Mouse (Mus musculus) myocyte (in vitro differentiated cells): ENCODE results near the gene Smox. TPM values are rescaled to one million over a fixed set of nuclear protein-coding genes. Genes with fewer than 3 reads are reported as not detected.

Experiments
- H3K27me3 ChIP-seq: one replicate; pipeline ENCODE4 v1.6.1; 2011; ENCODE audit not compliant: control insufficient read depth, insufficient read depth, insufficient read length
- H3K36me3 ChIP-seq: one replicate; pipeline ENCODE4 v1.6.1; 2011; ENCODE audit not compliant: control insufficient read depth, insufficient read depth
- H3K4me2 ChIP-seq: one replicate; pipeline ENCODE4 v1.6.1; 2011; ENCODE audit warnings: low read depth, control low read depth
- H3K4me3 ChIP-seq: one replicate; pipeline ENCODE4 v1.5.1; 2011; ENCODE audit warnings: mild to moderate bottlenecking, control low read depth, moderate library complexity
- H3K79me2 ChIP-seq: one replicate; pipeline ENCODE4 v1.6.1; 2011; ENCODE audit not compliant: control insufficient read depth, insufficient read depth
- H3ac ChIP-seq: one replicate; pipeline ENCODE4 v1.6.1; 2011; ENCODE audit not compliant: control insufficient read depth, insufficient read length
- CEBPB ChIP-seq: IDR thresholded peaks from 2 replicates; pipeline ENCODE4 v1.6.1; 2011; ENCODE audit warnings: mild to moderate bottlenecking, moderate library complexity; ENCODE audit not compliant: poor library complexity, insufficient read depth, severe bottlenecking
- E2F4 ChIP-seq: IDR thresholded peaks from one replicate; pipeline ENCODE4 v1.6.1; 2011; ENCODE audit warnings: mild to moderate bottlenecking, control low read depth, moderate library complexity; ENCODE audit not compliant: insufficient read depth
- MAX ChIP-seq: IDR thresholded peaks from one replicate; pipeline ENCODE4 v1.6.1; 2011; ENCODE audit warnings: low read depth, mild to moderate bottlenecking, control low read depth
- MYOD1 ChIP-seq, 3 experiments: IDR thresholded peaks; one replicate each; pipeline ENCODE4 v1.6.1; 2011; ENCODE audit warnings: control low read depth in 2 of 3, low read depth in 2 of 3, mild to moderate bottlenecking in 2 of 3, moderate library complexity in 1 of 3; ENCODE audit not compliant: insufficient read length in 2 of 3, control insufficient read depth in 1 of 3
- MYOG ChIP-seq, 3 experiments: IDR thresholded peaks; one replicate each; pipeline ENCODE4 v1.6.1; 2011; ENCODE audit warnings: control low read depth in 2 of 3, low read depth in 2 of 3, mild to moderate bottlenecking in 2 of 3; ENCODE audit not compliant: insufficient read length in 2 of 3, control insufficient read depth in 1 of 3, insufficient read depth in 1 of 3
- POLR2A ChIP-seq: IDR thresholded peaks from one replicate; pipeline ENCODE4 v1.6.1; 2011; ENCODE audit warnings: low read depth, mild to moderate bottlenecking, control low read depth, moderate library complexity; ENCODE audit not compliant: insufficient read length
- POLR2AphosphoS2 ChIP-seq: IDR thresholded peaks from one replicate; pipeline ENCODE4 v1.6.1; 2011; ENCODE audit warnings: low read depth, control low read depth; ENCODE audit not compliant: insufficient read length
- REST ChIP-seq: IDR thresholded peaks from one replicate; pipeline ENCODE4 v1.6.1; 2011; ENCODE audit warnings: mild to moderate bottlenecking, control low read depth, moderate library complexity; ENCODE audit not compliant: insufficient read depth, insufficient read length
- SRF ChIP-seq: IDR thresholded peaks from one replicate; pipeline ENCODE4 v1.6.1; 2011; ENCODE audit warnings: low read depth; ENCODE audit not compliant: control insufficient read depth, insufficient read length
- TCF12 ChIP-seq: IDR thresholded peaks from one replicate; pipeline ENCODE4 v1.6.1; 2011; ENCODE audit warnings: mild to moderate bottlenecking, control low read depth; ENCODE audit not compliant: poor library complexity, insufficient read depth, severe bottlenecking
- TCF3 ChIP-seq: IDR thresholded peaks from one replicate; pipeline ENCODE4 v1.6.1; 2011; ENCODE audit warnings: low read depth, control low read depth; ENCODE audit not compliant: insufficient read length
- USF1 ChIP-seq: IDR thresholded peaks from one replicate; pipeline ENCODE4 v1.6.1; 2011; ENCODE audit warnings: low read depth, mild to moderate bottlenecking, control low read depth, moderate library complexity
- polyA plus RNA-seq: library from polyadenylated mRNA; unstranded; fragments of >200 nt; fragmentation: generic; extraction: Trizol; gene quantifications from one replicate; pipeline ENCODE4 v1.2.1, GENCODE M21; 2012; ENCODE audit warnings: missing spikeins

Gene Smox
- polyA plus RNA-seq, 1 experiment = 27.1 TPM

- Histone ChIP-seq H3K4me2 (no peak overlapping the region), H3K27me3 (no peaks in the 10 kb centered on the region), H3K79me2 (no peaks in the 10 kb centered on the region), H3K36me3 (no peaks in the 10 kb centered on the region), H3ac (no peak overlapping the region), H3K4me3 (no peak overlapping the region)
- TF ChIP-seq TCF12 (no peak), MYOG (IDR thresholded peaks at IDR 0.05; ENCODE audit: control insufficient read depth in 1 of 3, insufficient read depth in 1 of 3, insufficient read length in 2 of 3, low read depth in 2 of 3) (no peak), TCF3 (no peak), MYOD1 (IDR thresholded peaks at IDR 0.05; ENCODE audit: control insufficient read depth in 1 of 3, insufficient read length in 2 of 3, low read depth in 2 of 3) (no peak), REST (no peak), POLR2AphosphoS2 (no peak), POLR2A (no peak)
These were observed 39.3 kb downstream of the Smox start for GRCm38 (mm10) chr2:131530623-131531008.

DNA sequence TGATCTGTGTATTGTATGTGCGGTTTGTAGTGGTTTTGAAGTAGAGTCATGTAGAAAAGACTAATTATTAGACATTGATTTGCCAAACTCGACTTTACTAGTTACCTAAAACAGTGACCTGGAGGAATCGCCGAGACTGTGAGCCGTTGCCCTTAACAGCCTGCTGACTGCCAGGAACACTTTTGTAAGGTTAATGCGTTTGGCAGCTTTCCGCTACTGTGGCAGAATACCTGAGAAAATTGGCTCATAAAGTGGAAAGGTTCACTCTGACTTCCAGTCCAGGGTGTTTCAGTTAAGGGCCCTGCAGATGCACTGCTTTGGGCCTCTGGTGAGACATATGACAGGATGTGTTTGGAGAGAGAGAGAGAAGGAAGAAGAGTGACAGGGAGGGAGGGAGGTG lies 40.0 kb downstream of the Smox start:
- no peaks in the 10 kb centered on the region for H3K36me3 ChIP-seq
- no peak overlapping the region for H3ac ChIP-seq
- H3K27me3 ChIP-seq = no peaks in the 10 kb centered on the region
- no peak overlapping the region for H3K4me2 ChIP-seq
- no peaks in the 10 kb centered on the region for H3K79me2 ChIP-seq
- no peak overlapping the region for H3K4me3 ChIP-seq
- TF ChIP-seq POLR2A (no peak), E2F4 (no peak), MYOD1 (IDR thresholded peaks at IDR 0.05; ENCODE audit: control insufficient read depth in 1 of 3, insufficient read length in 2 of 3, low read depth in 2 of 3) (no peak), USF1 (no peak), POLR2AphosphoS2 (no peak), MAX (no peak), TCF3 (no peak), CEBPB (no peak), SRF (no peak), REST (no peak), TCF12 (no peak), MYOG (IDR thresholded peaks at IDR 0.05; ENCODE audit: control insufficient read depth in 1 of 3, insufficient read depth in 1 of 3, insufficient read length in 2 of 3, low read depth in 2 of 3) (no peak)

DNA sequence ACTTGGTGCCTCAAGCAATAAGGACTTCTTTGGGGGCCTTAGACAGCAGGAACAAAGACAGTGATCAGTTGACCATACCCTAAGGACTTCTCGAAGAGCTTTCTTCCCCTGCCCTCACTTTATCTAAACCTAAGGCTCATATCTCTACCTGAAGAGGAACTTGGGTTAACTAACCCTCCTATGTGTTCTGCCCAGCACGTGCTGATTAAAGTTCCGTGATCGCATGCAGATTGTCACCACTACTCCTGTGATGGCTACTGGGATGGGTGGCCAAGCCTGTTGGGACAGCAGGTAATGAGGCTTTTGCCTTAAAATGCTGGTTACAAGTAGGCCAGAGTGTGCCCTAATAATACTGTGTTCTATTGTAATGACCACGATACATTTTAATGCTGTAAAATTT lies 43.9 kb downstream of the Smox start:
- Histone ChIP-seq H3K27me3 (no peaks in the 10 kb centered on the region), H3ac (no peak overlapping the region), H3K79me2 (no peaks in the 10 kb centered on the region), H3K36me3 (no peaks in the 10 kb centered on the region), H3K4me2 (no peak overlapping the region), H3K4me3 (no peak overlapping the region)
- TF ChIP-seq MAX (no peak), POLR2A (no peak), SRF (no peak), CEBPB (no peak), MYOD1 (IDR thresholded peaks at IDR 0.05; ENCODE audit: control insufficient read depth in 1 of 3, insufficient read length in 2 of 3, low read depth in 2 of 3) (no peak), POLR2AphosphoS2 (no peak), USF1 (no peak), TCF12 (no peak), REST (no peak), MYOG (IDR thresholded peaks at IDR 0.05; ENCODE audit: control insufficient read depth in 1 of 3, insufficient read depth in 1 of 3, insufficient read length in 2 of 3, low read depth in 2 of 3) (no peak), TCF3 (no peak), E2F4 (no peak)

DNA sequence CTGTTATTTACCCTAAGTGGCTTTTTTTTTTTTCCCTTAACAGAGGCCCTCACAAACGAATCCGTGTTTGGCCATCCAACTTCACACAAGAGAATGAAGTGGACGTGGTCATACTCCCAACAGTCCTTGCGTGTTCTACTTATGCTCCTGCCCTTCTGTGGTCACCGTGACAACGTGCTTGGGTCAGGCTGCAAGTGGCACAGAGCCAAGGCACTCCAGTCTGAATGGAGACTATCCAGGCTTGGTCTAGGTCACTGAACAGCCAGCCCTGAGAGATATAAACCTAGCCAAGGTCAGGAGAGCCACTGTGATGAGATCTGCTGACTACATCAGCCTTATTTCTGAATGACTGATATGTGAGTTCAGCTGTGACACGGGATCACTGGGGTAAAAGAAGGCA lies 47.0 kb downstream of the Smox start:
- TF ChIP-seq USF1 (no peak), SRF (no peak), TCF3 (no peak), MYOD1 (IDR thresholded peaks at IDR 0.05; ENCODE audit: control insufficient read depth in 1 of 3, insufficient read length in 2 of 3, low read depth in 2 of 3) (no peak), MAX (no peak), E2F4 (no peak), MYOG (IDR thresholded peaks at IDR 0.05; ENCODE audit: control insufficient read depth in 1 of 3, insufficient read depth in 1 of 3, insufficient read length in 2 of 3, low read depth in 2 of 3) (no peak), CEBPB (no peak), POLR2AphosphoS2 (no peak), POLR2A (no peak), TCF12 (no peak)
- no peaks in the 10 kb centered on the region for H3K36me3 ChIP-seq
- no peaks in the 10 kb centered on the region for H3K27me3 ChIP-seq
- no peak overlapping the region for H3ac ChIP-seq
- H3K4me2 ChIP-seq = no peak overlapping the region
- H3K79me2 ChIP-seq = no peaks in the 10 kb centered on the region
- no peak overlapping the region for H3K4me3 ChIP-seq

DNA sequence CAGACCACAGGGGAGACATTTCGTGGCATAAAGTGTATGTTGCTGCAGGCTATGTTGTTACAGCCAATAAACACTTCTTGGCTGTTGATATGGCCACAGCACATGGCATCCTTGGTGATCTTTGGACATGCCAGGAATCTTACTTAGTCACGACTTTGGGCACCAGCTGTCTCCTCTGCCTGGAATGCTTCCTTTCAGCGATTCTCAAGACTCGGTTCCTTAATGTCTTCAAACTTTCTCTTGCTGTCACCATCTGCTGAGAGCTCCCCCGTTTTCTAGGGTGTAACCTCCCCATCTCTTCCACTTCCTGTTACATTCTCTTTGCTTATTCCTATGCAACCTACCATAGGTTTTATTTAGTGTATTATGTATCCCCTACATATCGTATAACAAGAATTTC lies 48.5 kb downstream of the Smox start:
- TF ChIP-seq CEBPB (no peak), REST (no peak), MYOD1 (IDR thresholded peaks at IDR 0.05; ENCODE audit: control insufficient read depth in 1 of 3, insufficient read length in 2 of 3, low read depth in 2 of 3) (peak in 1 of 3 experiments; percentile 18)
- Histone ChIP-seq H3K27me3 (no peaks in the 10 kb centered on the region), H3K4me2 (no peak overlapping the region), H3K36me3 (no peaks in the 10 kb centered on the region), H3ac (no peak overlapping the region), H3K4me3 (no peak overlapping the region), H3K79me2 (no peaks in the 10 kb centered on the region)
